Mouse (Mus musculus) forebrain, embryonic 10.5 days (tissue): ENCODE results near the gene Antxrl. TPM values are rescaled to one million over a fixed set of nuclear protein-coding genes. Genes with fewer than 3 reads are reported as not detected.

Experiments used
- DNase-seq: peaks from one replicate; pipeline ENCODE4 v3.0.0-alpha.2; 2017; ENCODE audit warnings: low spot score; ENCODE audit errors: extremely low spot score
- H3K27ac ChIP-seq: fragments of 300-500 bp; sonication (generic); 2 replicates; pipeline ENCODE4 v1.5.1; 2016; ENCODE audit warnings: mild to moderate bottlenecking
- H3K27me3 ChIP-seq: fragments of 300-500 bp; sonication (generic); 2 replicates; pipeline ENCODE4 v1.6.1; 2016; ENCODE audit warnings: mild to moderate bottlenecking; ENCODE audit not compliant: poor library complexity, severe bottlenecking
- H3K36me3 ChIP-seq: fragments of 300-500 bp; sonication (generic); replicated peaks from 2 replicates; pipeline ENCODE4 v1.6.1; 2016; ENCODE audit warnings: mild to moderate bottlenecking, moderate library complexity
- H3K4me1 ChIP-seq: fragments of 300-500 bp; sonication (generic); 2 replicates; pipeline ENCODE4 v1.6.1; 2016
- H3K4me3 ChIP-seq: fragments of 300-500 bp; sonication (generic); 2 replicates; pipeline ENCODE4 v1.5.1; 2016; ENCODE audit warnings: mild to moderate bottlenecking, moderate library complexity
- H3K9me3 ChIP-seq: fragments of 300-500 bp; sonication (generic); 2 replicates; pipeline ENCODE4 v1.6.1; 2016; ENCODE audit warnings: mild to moderate bottlenecking, moderate library complexity
- WGBS: fragments of 180-500 bp; shearing (Covaris S2); methylation state at CpG from one replicate; pipeline ENCODE4 v1.1.7; 2016; 5-methylcytosine and 5-hydroxymethylcytosine counted together
- polyA plus RNA-seq: library from polyadenylated mRNA; unstranded; fragments of >200 nt; fragmentation: Nextera tagmentation; extraction: Ambion mirVana; gene quantifications from 2 replicates; pipeline ENCODE4 v1.2.1, GENCODE M21; 2016

Antxrl gene
- polyA plus RNA-seq, 1 experiment from 2014 or later, result not detected

GRCm38 (mm10) chr14:34080321-34080997, 28.0 kb downstream of the Antxrl start:
- H3K4me3 ChIP-seq, result no peak overlapping the region
- no peaks in the 10 kb centered on the region; the same call in 1 of the 2 replicates for H3K4me1 ChIP-seq
- H3K9me3 ChIP-seq, result no peaks in the 10 kb centered on the region
- no peak overlapping the region for H3K27ac ChIP-seq
- H3K27me3 ChIP-seq, result peaks cover 12% of the 10 kb centered on the region; the same call in 1 of the 2 replicates
- DNase-seq, result peak; percentile 80
- no peaks in the 10 kb centered on the region for H3K36me3 ChIP-seq
- 10% methylated on average over 11 of the region's 11 CpGs for WGBS

- Histone ChIP-seq H3K27me3 (peaks cover 6% of the 10 kb centered on the region; the same call in 1 of the 2 replicates), H3K9me3 (no peaks in the 10 kb centered on the region), H3K36me3 (no peaks in the 10 kb centered on the region), H3K27ac (no peak within 1 kb of the TSS), H3K4me3 (no peak within 1 kb of the TSS), H3K4me1 (no peaks in the 10 kb centered on the region)
- WGBS, result 83% methylated on average over 4 of the region's 4 CpGs
- DNase-seq, result no peak
Observed at GRCm38 (mm10) chr14:34085731-34086130, 33.2 kb downstream of the Antxrl start, which contains the start of gene Anxa8. TSS of gene Anxa8 (plus strand) at chr14:34085981.

DNA sequence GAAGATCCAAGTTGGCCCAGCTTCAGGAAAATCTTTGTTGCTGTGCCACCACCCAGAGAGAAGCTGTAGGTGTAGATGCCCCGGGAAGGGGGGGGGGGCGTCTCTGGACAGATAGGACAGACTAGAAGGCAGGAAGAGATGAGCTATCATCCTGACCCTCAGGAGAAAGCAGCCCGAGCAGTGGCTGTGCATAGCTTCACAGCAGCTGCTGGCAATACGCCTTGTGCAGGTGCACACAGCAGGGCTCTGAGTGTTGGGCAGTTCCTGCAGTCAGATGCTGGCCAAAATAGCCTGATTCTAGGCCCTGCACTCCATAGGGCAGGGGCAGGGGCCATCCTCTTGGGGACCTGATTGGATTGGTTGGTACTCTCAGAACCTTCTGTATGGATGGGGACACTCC, 34.3 kb downstream of the Antxrl start:
- H3K4me3 ChIP-seq, result no peak overlapping the region
- no peaks in the 10 kb centered on the region for H3K9me3 ChIP-seq
- WGBS, result 80% methylated on average over 4 of the region's 4 CpGs
- DNase-seq, result no peak
- H3K27ac ChIP-seq, result no peak overlapping the region
- no peaks in the 10 kb centered on the region for H3K4me1 ChIP-seq
- no peaks in the 10 kb centered on the region for H3K27me3 ChIP-seq
- H3K36me3 ChIP-seq, result no peaks in the 10 kb centered on the region

- H3K36me3 ChIP-seq, result no peaks in the 10 kb centered on the region
- 77% methylated on average over 2 of the region's 2 CpGs for WGBS
- no peak overlapping the region for H3K27ac ChIP-seq
- DNase-seq, result no peak
- no peaks in the 10 kb centered on the region for H3K9me3 ChIP-seq
- H3K27me3 ChIP-seq, result no peaks in the 10 kb centered on the region
- H3K4me3 ChIP-seq, result no peak overlapping the region
- H3K4me1 ChIP-seq, result no peaks in the 10 kb centered on the region
Observed at GRCm38 (mm10) chr14:34087856-34088398, 35.4 kb downstream of the Antxrl start.

GRCm38 (mm10) chr14:34089796-34090195, 37.3 kb downstream of the Antxrl start:
- H3K36me3 ChIP-seq, result no peaks in the 10 kb centered on the region
- no peak for DNase-seq
- H3K4me1 ChIP-seq, result no peaks in the 10 kb centered on the region
- H3K4me3 ChIP-seq, result no peak overlapping the region
- WGBS, result 93% methylated on average over 8 of the region's 8 CpGs
- H3K27ac ChIP-seq, result no peak overlapping the region
- no peaks in the 10 kb centered on the region for H3K9me3 ChIP-seq
- H3K27me3 ChIP-seq, result no peaks in the 10 kb centered on the region

DNA sequence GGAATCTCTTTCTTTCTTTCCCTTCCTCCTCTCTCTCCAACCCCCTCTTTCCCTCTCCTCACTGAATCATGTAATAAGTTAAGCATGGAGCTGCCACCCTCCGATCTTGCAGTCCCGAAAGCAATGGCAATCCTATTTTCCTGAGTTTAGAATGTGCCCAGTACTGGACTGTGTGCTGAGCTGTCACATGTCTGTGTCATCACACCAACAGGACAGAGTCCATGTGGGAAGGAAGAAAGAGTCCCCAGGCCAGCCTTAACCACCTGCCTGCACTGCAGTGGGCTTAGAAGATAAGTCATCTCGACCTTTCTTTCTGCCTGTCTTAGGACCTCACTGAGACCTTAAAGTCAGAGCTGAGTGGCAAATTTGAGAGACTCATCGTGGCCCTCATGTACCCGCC, 39.0 kb downstream of the Antxrl start:
- H3K9me3 ChIP-seq, result no peaks in the 10 kb centered on the region
- no peaks in the 10 kb centered on the region for H3K36me3 ChIP-seq
- H3K27ac ChIP-seq, result no peak overlapping the region
- H3K27me3 ChIP-seq, result no peaks in the 10 kb centered on the region
- 92% methylated on average over 5 of the region's 5 CpGs for WGBS
- H3K4me3 ChIP-seq, result no peak overlapping the region
- no peak for DNase-seq
- H3K4me1 ChIP-seq, result no peaks in the 10 kb centered on the region

DNA sequence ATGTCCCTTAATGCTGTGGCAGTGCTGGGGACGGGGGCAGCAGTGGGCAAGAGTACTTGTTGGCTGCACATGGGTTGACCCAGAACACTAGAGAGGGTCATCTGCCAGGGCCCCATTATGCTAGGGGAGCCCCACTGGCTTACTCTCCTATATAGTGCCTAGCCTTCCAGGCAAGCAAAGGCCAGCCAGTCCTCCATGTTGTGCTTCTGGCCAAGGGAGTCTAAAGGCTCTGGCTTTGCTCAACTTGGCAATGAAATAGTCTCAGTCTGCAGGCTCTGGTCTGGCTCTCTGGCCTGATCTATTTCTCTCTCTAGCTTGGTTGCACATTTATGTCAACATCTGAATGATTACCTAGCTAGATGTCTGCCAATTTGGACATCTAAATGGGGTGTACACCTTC, 40.3 kb downstream of the Antxrl start:
- no peak for DNase-seq
- H3K9me3 ChIP-seq, result no peaks in the 10 kb centered on the region
- no peaks in the 10 kb centered on the region for H3K4me1 ChIP-seq
- 94% methylated on average over 1 of the region's 1 CpGs for WGBS
- H3K27me3 ChIP-seq, result no peaks in the 10 kb centered on the region
- no peaks in the 10 kb centered on the region for H3K36me3 ChIP-seq
- no peak overlapping the region for H3K27ac ChIP-seq
- H3K4me3 ChIP-seq, result no peak overlapping the region

GRCm38 (mm10) chr14:34096161-34096560, 43.7 kb downstream of the Antxrl start:
- no peak for DNase-seq
- Histone ChIP-seq H3K27me3 (no peaks in the 10 kb centered on the region), H3K4me1 (no peaks in the 10 kb centered on the region), H3K36me3 (no peaks in the 10 kb centered on the region), H3K27ac (no peak overlapping the region), H3K9me3 (no peaks in the 10 kb centered on the region), H3K4me3 (no peak overlapping the region)
- 81% methylated on average over 5 of the region's 5 CpGs for WGBS

- Histone ChIP-seq H3K4me3 (no peak within 1 kb of the TSS), H3K27ac (no peak within 1 kb of the TSS), H3K9me3 (no peaks in the 10 kb centered on the region), H3K36me3 (no peaks in the 10 kb centered on the region), H3K27me3 (no peaks in the 10 kb centered on the region), H3K4me1 (no peaks in the 10 kb centered on the region)
- WGBS, result 87% methylated on average over 5 of the region's 5 CpGs
- DNase-seq, result no peak
Observed at GRCm38 (mm10) chr14:34102601-34103000, 50.1 kb downstream of the Antxrl start, which contains the start of gene A630023A22Rik. TSS of gene A630023A22Rik (minus strand) at chr14:34102754.

- H3K4me1 ChIP-seq, result no peaks in the 10 kb centered on the region
- 89% methylated on average over 3 of the region's 3 CpGs for WGBS
- no peaks in the 10 kb centered on the region for H3K9me3 ChIP-seq
- H3K27me3 ChIP-seq, result no peaks in the 10 kb centered on the region
- no peaks in the 10 kb centered on the region for H3K36me3 ChIP-seq
- H3K27ac ChIP-seq, result no peak overlapping the region
- no peak for DNase-seq
- H3K4me3 ChIP-seq, result no peak overlapping the region
Observed at GRCm38 (mm10) chr14:34103855-34104254, 51.3 kb downstream of the Antxrl start.

DNA sequence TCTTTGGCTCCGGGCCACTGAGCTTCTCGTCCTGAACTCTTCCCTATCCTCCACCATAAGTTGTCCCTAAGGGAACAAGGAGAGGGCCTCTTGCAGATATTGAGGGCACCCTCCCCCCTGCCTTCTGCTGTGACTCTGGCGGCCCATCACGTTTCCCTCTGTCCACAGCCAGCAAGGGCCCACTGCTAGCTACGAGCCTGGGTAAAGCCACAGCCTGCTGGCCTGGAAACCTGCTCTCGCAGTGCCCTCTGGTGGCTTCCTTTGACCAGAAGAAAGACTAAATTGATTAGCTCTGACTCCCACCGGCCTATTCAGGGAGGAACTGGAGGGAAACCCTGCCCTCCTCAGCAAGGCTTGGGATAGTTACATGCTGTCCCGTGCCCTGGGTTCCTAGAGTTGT, 52.4 kb downstream of the Antxrl start:
- Histone ChIP-seq H3K4me1 (no peaks in the 10 kb centered on the region), H3K27me3 (no peaks in the 10 kb centered on the region), H3K27ac (no peak overlapping the region), H3K36me3 (no peaks in the 10 kb centered on the region), H3K4me3 (no peak overlapping the region), H3K9me3 (no peaks in the 10 kb centered on the region)
- WGBS, result 35% methylated on average over 8 of the region's 8 CpGs
- DNase-seq, result peak; percentile 48

- no peak overlapping the region for H3K27ac ChIP-seq
- H3K4me3 ChIP-seq, result no peak overlapping the region
- peak; percentile 21 for DNase-seq
- no peaks in the 10 kb centered on the region for H3K4me1 ChIP-seq
- no peaks in the 10 kb centered on the region for H3K36me3 ChIP-seq
- H3K27me3 ChIP-seq, result no peaks in the 10 kb centered on the region
- H3K9me3 ChIP-seq, result no peaks in the 10 kb centered on the region
- WGBS, result 63% methylated on average over 11 of the region's 12 CpGs
Observed at GRCm38 (mm10) chr14:34106389-34107062, 54.0 kb downstream of the Antxrl start.

GRCm38 (mm10) chr14:34107594-34107993, 55.1 kb downstream of the Antxrl start:
- Histone ChIP-seq H3K9me3 (no peaks in the 10 kb centered on the region), H3K4me1 (no peaks in the 10 kb centered on the region), H3K4me3 (no peak overlapping the region), H3K36me3 (no peaks in the 10 kb centered on the region), H3K27ac (no peak overlapping the region), H3K27me3 (no peaks in the 10 kb centered on the region)
- no peak for DNase-seq
- WGBS, result 84% methylated on average over 4 of the region's 4 CpGs
